Comparison of ENCODE assay signal across 12 mouse cellular contexts in genomic region chr12:31148417-31149356, GRCm38 (mm10).
DNase-seq lines count a peak whose midpoint lies in the region; ATAC-seq and TF ChIP-seq lines count a peak whose summit lies in the region.
"Had no signal": no experiment of that assay in that cellular context is flagged by ENCODE, and none has a peak within 500 bp of the region (broad histone marks: within the 10 kb centered on the region; RNA-seq: fewer than 3 reads in every experiment).

No protein-coding gene starts in this region.

- no peaks in the 10 kb centered on the region for H3K9me3 ChIP-seq in forebrain, embryonic 10.5 days
- no peaks in the 10 kb centered on the region for H3K9me3 ChIP-seq in forebrain, postnatal 0 days (ENCODE audit: low read length)
- no peaks in the 10 kb centered on the region for H3K9me3 ChIP-seq in lung, embryonic 15.5 days
- no peaks in the 10 kb centered on the region for H3K9me3 ChIP-seq in kidney, embryonic 15.5 days (replicated peaks)
- no peaks in the 10 kb centered on the region for H3K9me3 ChIP-seq in stomach, postnatal 0 days (ENCODE audit: control insufficient read depth, low read length)
- H3K9me3 ChIP-seq: heart, embryonic 15.5 days had no signal

- TF ChIP-seq CTCF in forebrain, postnatal 0 days (IDR thresholded peaks at IDR 0.05; ENCODE audit: low read depth): no peak
- peak; percentile 43 for TF ChIP-seq CTCF in stomach, postnatal 0 days (IDR thresholded peaks at IDR 0.05; ENCODE audit: low read depth)

- no peak overlapping the region for H3K4me2 ChIP-seq in forebrain, postnatal 0 days (ENCODE audit: low read depth)
- H3K4me2 ChIP-seq in lung, embryonic 15.5 days: no peak overlapping the region
- H3K4me2 ChIP-seq in kidney, embryonic 15.5 days: no peak overlapping the region
- no peak overlapping the region for H3K4me2 ChIP-seq in stomach, postnatal 0 days (replicated peaks; ENCODE audit: low read depth)
- H3K4me2 ChIP-seq: heart, embryonic 15.5 days; liver, embryonic 11.5 days had no signal

- H3K36me3 ChIP-seq in forebrain, embryonic 10.5 days (replicated peaks): no peaks in the 10 kb centered on the region
- H3K36me3 ChIP-seq in forebrain, postnatal 0 days (ENCODE audit: insufficient read depth): no peaks in the 10 kb centered on the region
- no peaks in the 10 kb centered on the region for H3K36me3 ChIP-seq in lung, embryonic 15.5 days
- H3K36me3 ChIP-seq in kidney, embryonic 15.5 days: no peaks in the 10 kb centered on the region
- H3K36me3 ChIP-seq in stomach, postnatal 0 days (ENCODE audit: control insufficient read depth, insufficient read depth, low read length): no peaks in the 10 kb centered on the region
- H3K36me3 ChIP-seq: heart, embryonic 15.5 days had no signal

- no peaks in the 10 kb centered on the region for H3K27me3 ChIP-seq in forebrain, embryonic 10.5 days (ENCODE audit: poor library complexity, severe bottlenecking)
- H3K27me3 ChIP-seq in forebrain, postnatal 0 days (ENCODE audit: insufficient read depth, low read length): no peaks in the 10 kb centered on the region
- peaks cover 5% of the 10 kb centered on the region; the same call in 1 of the 2 replicates for H3K27me3 ChIP-seq in lung, embryonic 15.5 days
- no peaks in the 10 kb centered on the region for H3K27me3 ChIP-seq in kidney, embryonic 15.5 days
- H3K27me3 ChIP-seq in stomach, postnatal 0 days (ENCODE audit: control insufficient read depth, insufficient read depth, low read length): no peaks in the 10 kb centered on the region
- H3K27me3 ChIP-seq: heart, embryonic 15.5 days had no signal

- H3K4me3 ChIP-seq in forebrain, embryonic 10.5 days: no peak overlapping the region
- H3K4me3 ChIP-seq in forebrain, postnatal 0 days (ENCODE audit: low read depth, low read length): no peak overlapping the region
- H3K4me3 ChIP-seq in lung, embryonic 15.5 days: no peak overlapping the region
- H3K4me3 ChIP-seq in kidney, embryonic 15.5 days (replicated peaks): no peak overlapping the region
- H3K4me3 ChIP-seq in stomach, postnatal 0 days (ENCODE audit: low read depth, low read length): no peak overlapping the region
- H3K4me3 ChIP-seq: heart, embryonic 15.5 days had no signal

- H3K27ac ChIP-seq in forebrain, embryonic 10.5 days: peak overlapping the region; percentile 30; the same call in 1 of the 2 replicates
- no peak overlapping the region; the same call in 1 of the 2 replicates for H3K27ac ChIP-seq in forebrain, postnatal 0 days (ENCODE audit: low read depth, low read length)
- peak overlapping the region; percentile 71 for H3K27ac ChIP-seq in lung, embryonic 15.5 days
- H3K27ac ChIP-seq in kidney, embryonic 15.5 days: peak overlapping the region; percentile 60
- H3K27ac ChIP-seq in stomach, postnatal 0 days (replicated peaks): 0 out of 2 replicates have a peak overlapping the region, but pooled peaks have one; percentile 35
- H3K27ac ChIP-seq: heart, embryonic 15.5 days had no signal

- H3K9ac ChIP-seq in forebrain, postnatal 0 days: no peak overlapping the region
- no peak overlapping the region for H3K9ac ChIP-seq in lung, embryonic 15.5 days
- no peak overlapping the region for H3K9ac ChIP-seq in kidney, embryonic 15.5 days
- H3K9ac ChIP-seq in stomach, postnatal 0 days (ENCODE audit: low read length): no peak overlapping the region
- H3K9ac ChIP-seq: heart, embryonic 15.5 days had no signal

- TF ChIP-seq EP300 in stomach, postnatal 0 days (optimal IDR thresholded peaks at IDR 0.05): no peak

- no peak for ATAC-seq in forebrain, postnatal 0 days
- peak; percentile 86 for ATAC-seq in lung, embryonic 15.5 days (ENCODE audit: borderline replicate concordance, extremely low read depth, low FRiP score, low TSS enrichment)
- ATAC-seq in kidney, embryonic 15.5 days (replicated peaks; ENCODE audit: low FRiP score): 0 out of 2 replicates have a peak, but pooled peaks have one; percentile 33
- ATAC-seq in stomach, postnatal 0 days (ENCODE audit: low FRiP score, low TSS enrichment): peak; percentile 73; the same call in 1 of the 2 replicates
- ATAC-seq in megakaryocyte progenitor cell, adult 5-6 weeks (replicated peaks; ENCODE audit: poor library complexity): no peak
- ATAC-seq: inflammation-experienced regulatory T-cells, adult 6 months had no signal

- no peak for DNase-seq in forebrain, embryonic 10.5 days (ENCODE audit: extremely low spot score, low spot score)
- DNase-seq in forebrain, postnatal 0 days: no peak
- no peak for DNase-seq in lung, postnatal 14 days
- peak; percentile 26 for DNase-seq in stomach, postnatal 0 days (ENCODE audit: low spot score)
- DNase-seq in spleen, adult 12 weeks (ENCODE audit: low spot score): no peak
- DNase-seq: cerebellum, postnatal 36 days had no signal

- WGBS in forebrain, embryonic 10.5 days: 78% methylated on average over 11 of the region's 11 CpGs
- 81% methylated on average over 11 of the region's 11 CpGs for WGBS in forebrain, postnatal 0 days
- whole genome bisulfite sequencing in lung, embryonic 15.5 days: 41% methylated on average over 11 of the region's 11 CpGs
- 38% methylated on average over 11 of the region's 11 CpGs for WGBS in kidney, embryonic 15.5 days
- WGBS in stomach, postnatal 0 days: 63% methylated on average over 11 of the region's 11 CpGs

- H3K4me1 ChIP-seq in forebrain, embryonic 10.5 days: peaks cover 21% of the 10 kb centered on the region
- no peaks in the 10 kb centered on the region for H3K4me1 ChIP-seq in forebrain, postnatal 0 days (ENCODE audit: insufficient read depth)
- peaks cover 28% of the 10 kb centered on the region for H3K4me1 ChIP-seq in lung, embryonic 15.5 days
- H3K4me1 ChIP-seq in kidney, embryonic 15.5 days: peaks cover 22% of the 10 kb centered on the region
- no peaks in the 10 kb centered on the region for H3K4me1 ChIP-seq in stomach, postnatal 0 days (replicated peaks; ENCODE audit: control insufficient read depth, insufficient read depth)

Comparison
In these comparisons a context has a peak if more than half of its experiments do, and no peak if none do; other contexts are left out.
1. ATAC-seq: peak in lung, embryonic 15.5 days (single experiment), kidney, embryonic 15.5 days (single experiment) and stomach, postnatal 0 days (single experiment); none in forebrain, postnatal 0 days (single experiment) and megakaryocyte progenitor cell, adult 5-6 weeks (single experiment).